In genomic region chr6:38730169-38731146, GRCm38 (mm10) we compare ENCODE assay signal across 13 mouse cellular contexts.
DNase-seq lines count a peak whose midpoint lies in the region; ATAC-seq and TF ChIP-seq lines count a peak whose summit lies in the region.
"Had no signal": no experiment of that assay in that cellular context is flagged by ENCODE, and none has a peak within 500 bp of the region (broad histone marks: within the 10 kb centered on the region; RNA-seq: fewer than 3 reads in every experiment).

No protein-coding gene starts in this region.

- no peak for DNase-seq in frontal cortex, postnatal 36 days (ENCODE audit: low spot score in 2 of 2)
- peak; percentile 63 for DNase-seq in ES-E14 (ENCODE audit: low read depth, low spot score)
- peak; percentile 21 for DNase-seq in forebrain, postnatal 0 days
- DNase-seq in thymus, adult 18-20 months: no peak
- DNase-seq in urinary bladder, adult 2 months (ENCODE audit: low spot score): no peak
- no peak for DNase-seq in kidney, postnatal 10 days
- DNase-seq: B cell, adult 2 months; cerebellum, adult 11 months; kidney, adult 8-10 months had no signal

- no peak for TF ChIP-seq CTCF in forebrain, postnatal 0 days (IDR thresholded peaks at IDR 0.05; ENCODE audit: low read depth)

- peak overlapping the region in 1 of 2 experiments; percentile 20; a peak in 1 of 4 replicates for H3K4me3 ChIP-seq in ES-E14 (ENCODE audit: insufficient read depth in 1 of 2, low read depth in 1 of 2, low read length in 2 of 2, poor library complexity in 1 of 2, severe bottlenecking in 1 of 2)
- H3K4me3 ChIP-seq in forebrain, postnatal 0 days (ENCODE audit: low read depth, low read length): no peak overlapping the region
- no peak overlapping the region for H3K4me3 ChIP-seq in midbrain, embryonic 12.5 days
- H3K4me3 ChIP-seq: erythroblast, embryonic 14.5 days; limb, embryonic 12.5 days had no signal

- WGBS in forebrain, postnatal 0 days: 64% methylated on average over 15 of the region's 15 CpGs
- 71% methylated on average over 15 of the region's 15 CpGs for WGBS in midbrain, embryonic 12.5 days

- in situ Hi-C loops in ES-E14 (cut with MboI; ENCODE audit: low sequenced_read_pairs in 2 of 2, unreplicated experiment in 2 of 2): no loop called here

- peak; percentile 85 for ATAC-seq in frontal cortex, adult (ENCODE audit: low TSS enrichment)
- peak; percentile 91 for ATAC-seq in forebrain, postnatal 0 days
- ATAC-seq in midbrain, embryonic 12.5 days (ENCODE audit: low FRiP score, low read depth): peak; percentile 82

- H3K9ac ChIP-seq in ES-E14 (ENCODE audit: insufficient read depth, low read depth, low read length, poor library complexity, severe bottlenecking): no peak overlapping the region
- H3K9ac ChIP-seq in forebrain, postnatal 0 days: no peak overlapping the region
- H3K9ac ChIP-seq in midbrain, embryonic 12.5 days (replicated peaks): no peak overlapping the region
- H3K9ac ChIP-seq: limb, embryonic 12.5 days had no signal

- peak overlapping the region; percentile 41; the same call in 1 of the 2 replicates for H3K27ac ChIP-seq in ES-E14 (ENCODE audit: insufficient read depth, low read depth, low read length, poor library complexity, severe bottlenecking)
- H3K27ac ChIP-seq in forebrain, postnatal 0 days (ENCODE audit: low read depth, low read length): peak overlapping the region; percentile 54; the same call in 1 of the 2 replicates
- H3K27ac ChIP-seq in midbrain, embryonic 12.5 days (replicated peaks): peak overlapping the region; percentile 82
- H3K27ac ChIP-seq: limb, embryonic 12.5 days had no signal

- H3K9me3 ChIP-seq in ES-E14 (ENCODE audit: control insufficient read depth, insufficient read depth, low read depth, low read length): no peaks in the 10 kb centered on the region
- no peaks in the 10 kb centered on the region for H3K9me3 ChIP-seq in forebrain, postnatal 0 days (ENCODE audit: low read length)
- no peaks in the 10 kb centered on the region for H3K9me3 ChIP-seq in midbrain, embryonic 12.5 days
- H3K9me3 ChIP-seq: limb, embryonic 12.5 days had no signal

- H3K27me3 ChIP-seq in forebrain, postnatal 0 days (ENCODE audit: insufficient read depth, low read length): no peaks in the 10 kb centered on the region
- H3K27me3 ChIP-seq in midbrain, embryonic 12.5 days: no peaks in the 10 kb centered on the region
- H3K27me3 ChIP-seq: limb, embryonic 12.5 days had no signal

- H3K4me2 ChIP-seq in forebrain, postnatal 0 days (ENCODE audit: low read depth): no peak overlapping the region
- H3K4me2 ChIP-seq in midbrain, embryonic 12.5 days (replicated peaks): no peak overlapping the region
- H3K4me2 ChIP-seq: limb, embryonic 12.5 days had no signal

- H3K4me1 ChIP-seq in ES-E14 (ENCODE audit: control insufficient read depth in 2 of 2, insufficient read depth in 2 of 2, low read length in 2 of 2, poor library complexity in 1 of 2): peaks cover 12% of the 10 kb centered on the region in 2 experiments
- H3K4me1 ChIP-seq in forebrain, postnatal 0 days (ENCODE audit: insufficient read depth): no peaks in the 10 kb centered on the region
- peaks cover 19% of the 10 kb centered on the region for H3K4me1 ChIP-seq in midbrain, embryonic 12.5 days
- H3K4me1 ChIP-seq: limb, embryonic 12.5 days had no signal

- no peaks in the 10 kb centered on the region; the same call in 1 of the 2 replicates for H3K36me3 ChIP-seq in ES-E14 (ENCODE audit: control insufficient read depth, insufficient read depth, low read length, poor library complexity, severe bottlenecking)
- H3K36me3 ChIP-seq in forebrain, postnatal 0 days (ENCODE audit: insufficient read depth): peaks cover 24% of the 10 kb centered on the region
- H3K36me3 ChIP-seq in midbrain, embryonic 12.5 days: peaks cover 62% of the 10 kb centered on the region

TF ChIP-seq in ES-E14, 5 proteins besides CTCF, POLR2A, EP300 and RAD21:
- TF ChIP-seq CHD2 (IDR thresholded peaks at IDR 0.05; ENCODE audit: low read depth, low read length) (no peak), HCFC1 (IDR thresholded peaks at IDR 0.05; ENCODE audit: borderline replicate concordance, insufficient read depth, low read length) (no peak), MAFK (IDR thresholded peaks at IDR 0.05; ENCODE audit: insufficient read depth, low read depth, low read length) (peak; percentile 49; the same call in 1 of the 2 replicates)

Comparison
In these comparisons a context has a peak if more than half of its experiments do, and no peak if none do; other contexts are left out.
1. DNase-seq: peak in ES-E14 (single experiment) and forebrain, postnatal 0 days (single experiment); none in frontal cortex, postnatal 36 days (0 of 2), thymus, adult 18-20 months (0 of 2), urinary bladder, adult 2 months (single experiment) and kidney, postnatal 10 days (single experiment).
2. Peak in every context shown above with its lines, with median percentiles within 50 percentile points of each other: ATAC-seq and H3K27ac ChIP-seq.